Comparison of ENCODE assay signal across 15 mouse cellular contexts in the genomic region with DNA sequence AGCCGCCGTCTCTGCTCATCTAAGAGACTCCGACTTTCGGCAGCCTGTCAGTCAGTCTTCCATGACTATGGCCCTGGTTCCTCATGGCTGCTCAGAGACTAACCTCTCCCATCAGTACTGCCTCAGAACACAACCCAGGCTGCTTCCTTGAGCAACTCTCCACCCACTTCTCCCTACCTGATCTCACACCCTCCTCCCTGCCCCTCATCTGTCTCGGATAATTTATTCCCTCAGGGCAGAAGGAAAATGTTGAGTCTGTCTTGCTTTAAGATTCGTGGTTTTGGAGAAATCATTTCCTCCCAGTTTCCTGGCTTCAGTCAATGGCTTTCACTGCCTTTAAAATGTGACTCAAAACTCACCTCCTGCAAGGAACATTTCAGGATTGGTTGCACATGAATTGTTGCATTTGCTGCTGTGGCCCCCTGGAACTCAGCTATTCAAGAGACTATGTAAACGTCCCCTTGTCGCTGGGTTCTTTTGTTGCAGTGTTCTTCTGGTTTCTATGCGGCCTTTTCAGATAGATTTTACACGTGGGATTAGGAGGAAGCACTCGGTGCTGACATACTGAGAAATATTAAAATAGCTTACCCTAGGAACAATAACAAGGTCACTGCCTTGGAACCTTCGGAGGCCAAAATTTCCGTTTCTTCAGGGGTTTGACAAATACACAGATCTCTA.
DNase-seq lines count a peak whose midpoint lies in the region; ATAC-seq and TF ChIP-seq lines count a peak whose summit lies in the region.
"Had no signal": no experiment of that assay in that cellular context is flagged by ENCODE, and none has a peak within 500 bp of the region (broad histone marks: within the 10 kb centered on the region; RNA-seq: fewer than 3 reads in every experiment).

No protein-coding gene starts in this region.

- H3K27me3 ChIP-seq in heart, adult 2 months (ENCODE audit: control insufficient read depth, insufficient read depth, low read length) = no peaks in the 10 kb centered on the region
- H3K27me3 ChIP-seq in heart, embryonic 12.5 days (replicated peaks) = no peaks in the 10 kb centered on the region
- H3K27me3 ChIP-seq in neural tube, embryonic 11.5 days (ENCODE audit: control insufficient read depth, insufficient read depth, low read length) = 0 out of 2 replicates have a peak, but pooled peaks cover 3% of the 10 kb centered on the region
- H3K27me3 ChIP-seq in hindbrain, embryonic 14.5 days (ENCODE audit: control insufficient read depth, insufficient read depth, low read length) = peaks cover 16% of the 10 kb centered on the region
- peaks cover 15% of the 10 kb centered on the region; the same call in 1 of the 2 replicates for H3K27me3 ChIP-seq in neural tube, embryonic 13.5 days

- H3K4me3 ChIP-seq in heart, adult 2 months = no peak overlapping the region
- no peak overlapping the region for H3K4me3 ChIP-seq in heart, embryonic 12.5 days
- H3K4me3 ChIP-seq in neural tube, embryonic 11.5 days (ENCODE audit: low read depth, low read length) = no peak overlapping the region
- no peak overlapping the region for H3K4me3 ChIP-seq in hindbrain, embryonic 14.5 days (replicated peaks; ENCODE audit: low read length)
- no peak overlapping the region for H3K4me3 ChIP-seq in neural tube, embryonic 13.5 days
- no peak overlapping the region for H3K4me3 ChIP-seq in layer of hippocampus, adult 2 months
- H3K4me3 ChIP-seq: left cerebral cortex, adult 2 months had no signal

- H3K4me1 ChIP-seq in heart, adult 2 months (ENCODE audit: control insufficient read depth, insufficient read depth, low read length) = peaks cover 4% of the 10 kb centered on the region; the same call in 1 of the 2 replicates
- H3K4me1 ChIP-seq in heart, embryonic 12.5 days (replicated peaks) = peaks cover 18% of the 10 kb centered on the region
- peaks cover 3% of the 10 kb centered on the region; the same call in 1 of the 2 replicates for H3K4me1 ChIP-seq in neural tube, embryonic 11.5 days (ENCODE audit: control insufficient read depth, insufficient read depth, low read length)
- no peaks in the 10 kb centered on the region for H3K4me1 ChIP-seq in hindbrain, embryonic 14.5 days (replicated peaks; ENCODE audit: control insufficient read depth, insufficient read depth, low read length)
- H3K4me1 ChIP-seq in neural tube, embryonic 13.5 days (replicated peaks) = peaks cover 12% of the 10 kb centered on the region

- no peaks in the 10 kb centered on the region for H3K79me2 ChIP-seq in heart, adult 2 months (replicated peaks; ENCODE audit: control insufficient read depth, insufficient read depth, low read length)

- H3K27ac ChIP-seq in heart, adult 2 months = peak overlapping the region; percentile 53
- H3K27ac ChIP-seq in heart, embryonic 12.5 days (ENCODE audit: poor library complexity, severe bottlenecking) = no peak overlapping the region
- H3K27ac ChIP-seq in neural tube, embryonic 11.5 days (ENCODE audit: low read depth, low read length) = no peak overlapping the region
- no peak overlapping the region for H3K27ac ChIP-seq in hindbrain, embryonic 14.5 days
- H3K27ac ChIP-seq in neural tube, embryonic 13.5 days (replicated peaks) = no peak overlapping the region
- no peak overlapping the region for H3K27ac ChIP-seq in layer of hippocampus, adult 2 months
- H3K27ac ChIP-seq: left cerebral cortex, adult 2 months had no signal

- no peak for TF ChIP-seq EP300 in heart, adult 2 months (IDR thresholded peaks at IDR 0.05; ENCODE audit: insufficient read depth, low read depth, low read length)

- TF ChIP-seq CTCF in heart, adult 2 months (IDR thresholded peaks at IDR 0.05) = no peak
- no peak for TF ChIP-seq CTCF in layer of hippocampus, adult 2 months (conservative IDR thresholded peaks at IDR 0.05)

- H3K4me2 ChIP-seq in heart, embryonic 12.5 days = no peak overlapping the region
- no peak overlapping the region for H3K4me2 ChIP-seq in neural tube, embryonic 11.5 days (ENCODE audit: low read depth)
- no peak overlapping the region for H3K4me2 ChIP-seq in hindbrain, embryonic 14.5 days (replicated peaks)
- no peak overlapping the region for H3K4me2 ChIP-seq in neural tube, embryonic 13.5 days

- intact Hi-C loops in heart, adult 2 months (cut with DNase I) = loop anchor here (5.0 kb wide), 2 partner anchors 38 to 42 kb away; no protein-coding TSS in a partner anchor

- no peaks in the 10 kb centered on the region for H3K9me3 ChIP-seq in heart, embryonic 12.5 days (replicated peaks)
- no peaks in the 10 kb centered on the region for H3K9me3 ChIP-seq in neural tube, embryonic 11.5 days (ENCODE audit: control insufficient read depth, low read length)
- no peaks in the 10 kb centered on the region for H3K9me3 ChIP-seq in hindbrain, embryonic 14.5 days (ENCODE audit: control insufficient read depth, low read length)
- no peaks in the 10 kb centered on the region for H3K9me3 ChIP-seq in neural tube, embryonic 13.5 days

- H3K36me3 ChIP-seq in heart, adult 2 months (ENCODE audit: control insufficient read depth, insufficient read depth, low read length) = no peaks in the 10 kb centered on the region
- H3K36me3 ChIP-seq in heart, embryonic 12.5 days = no peaks in the 10 kb centered on the region
- no peaks in the 10 kb centered on the region for H3K36me3 ChIP-seq in neural tube, embryonic 11.5 days (ENCODE audit: control insufficient read depth, insufficient read depth, low read length)
- no peaks in the 10 kb centered on the region for H3K36me3 ChIP-seq in hindbrain, embryonic 14.5 days (replicated peaks; ENCODE audit: control insufficient read depth, insufficient read depth)
- H3K36me3 ChIP-seq in neural tube, embryonic 13.5 days = no peaks in the 10 kb centered on the region

- no peak for ATAC-seq in heart, embryonic 12.5 days (ENCODE audit: insufficient number of reproducible peaks, low FRiP score)
- ATAC-seq in neural tube, embryonic 11.5 days (ENCODE audit: insufficient read depth, low FRiP score, low TSS enrichment) = 0 out of 2 replicates have a peak, but pooled peaks have one; percentile 45
- ATAC-seq in hindbrain, embryonic 14.5 days (ENCODE audit: low FRiP score) = peak; percentile 34; the same call in 1 of the 2 replicates
- ATAC-seq in neural tube, embryonic 13.5 days (ENCODE audit: low read depth) = peak; percentile 40; the same call in 1 of the 2 replicates
- ATAC-seq: CD4-positive, CD25-positive, alpha-beta regulatory T cell, adult 4 months had no signal

- no peak overlapping the region for H3K9ac ChIP-seq in heart, adult 2 months (ENCODE audit: low read depth, low read length)
- no peak overlapping the region for H3K9ac ChIP-seq in heart, embryonic 12.5 days
- H3K9ac ChIP-seq in neural tube, embryonic 11.5 days (ENCODE audit: low read length) = no peak overlapping the region
- no peak overlapping the region for H3K9ac ChIP-seq in hindbrain, embryonic 14.5 days
- no peak overlapping the region for H3K9ac ChIP-seq in neural tube, embryonic 13.5 days

- 50% methylated on average over 13 of the region's 13 CpGs for WGBS in heart, adult 2 months
- 64% methylated on average over 13 of the region's 13 CpGs for WGBS in heart, embryonic 12.5 days
- 33% methylated on average over 13 of the region's 13 CpGs for WGBS in neural tube, embryonic 11.5 days
- WGBS in hindbrain, embryonic 14.5 days = 20% methylated on average over 13 of the region's 13 CpGs
- 29% methylated on average over 13 of the region's 13 CpGs for WGBS in neural tube, embryonic 13.5 days

- no peak for DNase-seq in heart, adult 2 months
- DNase-seq in neural tube, embryonic 11.5 days (ENCODE audit: low spot score) = no peak
- no peak for DNase-seq in neural tube, embryonic 10.5 days (ENCODE audit: extremely low spot score, low spot score)
- DNase-seq in hindbrain, embryonic 14.5 days (ENCODE audit: low spot score) = no peak
- DNase-seq in layer of hippocampus, adult 2 months (ENCODE audit: low spot score in 2 of 2) = no peak
- DNase-seq in layer of hippocampus, postnatal 25 days (ENCODE audit: extremely low spot score in 1 of 2, low spot score in 1 of 2) = no peak
- DNase-seq: adrenal gland, postnatal 36 days; cerebellum, adult 18-20 months; gastrocnemius, postnatal 10 days; lung, adult 18-20 months; thymus, postnatal 14 days had no signal

- no peak for TF ChIP-seq POLR2A in heart, adult 2 months (IDR thresholded peaks at IDR 0.05; ENCODE audit: insufficient read depth, low read depth, low read length)
